Mouse (Mus musculus) cortical plate, adult 2 months (tissue): ENCODE measurements at regions not wholly inside any gene's neighbourhood (a gene's known extent, or its start where the extent isn't known, plus 50 kb on each side); places are given as distances from the start of the nearest gene placed in this dataset.

Experiments used
- H3K27ac ChIP-seq: fragments of 200-500 bp; 2 replicates; pipeline ENCODE4 v1.5.1; 2012; ENCODE audit warnings: low read length, control low read depth, inconsistent platforms; ENCODE audit not compliant: insufficient read depth
- H3K4me1 ChIP-seq: fragments of 200-500 bp; 2 replicates; pipeline ENCODE4 v1.6.1; 2011; ENCODE audit warnings: low read length; ENCODE audit not compliant: control insufficient read depth, insufficient read depth
- H3K4me3 ChIP-seq: fragments of 200-500 bp; 2 replicates; pipeline ENCODE4 v1.5.1; 2011; ENCODE audit warnings: mild to moderate bottlenecking, low read length, control low read depth; ENCODE audit not compliant: insufficient read depth
- CTCF ChIP-seq: fragments of 200-500 bp; IDR thresholded peaks from 2 replicates; pipeline ENCODE4 v1.5.1; 2011; ENCODE audit warnings: mild to moderate bottlenecking, control low read depth, low read length; ENCODE audit not compliant: insufficient read depth; ENCODE audit errors: extremely low read depth
- POLR2A ChIP-seq: fragments of 200-500 bp; IDR thresholded peaks from 2 replicates; pipeline ENCODE4 v1.6.1; 2011; ENCODE audit warnings: mild to moderate bottlenecking, low read length, control low read depth; ENCODE audit not compliant: insufficient read depth; ENCODE audit errors: extremely low read depth

DNA sequence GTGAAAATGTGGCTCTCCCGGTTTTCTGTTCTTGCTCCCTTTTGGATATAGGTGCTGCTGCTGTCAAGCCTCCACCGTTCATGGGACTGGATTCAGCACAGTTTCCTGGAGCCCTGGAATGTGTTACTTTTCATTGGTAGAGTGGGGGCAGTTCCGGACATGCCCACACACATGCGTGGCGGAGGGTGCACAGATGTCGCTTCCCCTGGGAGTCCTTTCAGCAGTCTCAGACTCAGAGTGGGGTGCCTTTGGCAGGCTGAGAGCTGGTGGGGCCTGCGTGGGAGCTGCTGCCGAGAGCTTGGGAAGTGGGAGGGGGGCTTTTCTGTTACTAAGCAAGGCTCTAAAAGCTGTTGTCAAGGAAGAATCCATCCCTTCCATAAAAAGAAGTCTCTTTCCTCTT lies 274.3 kb downstream of the Emp1 start:
- peaks cover 3% of the 10 kb centered on the region for H3K4me1 ChIP-seq
- H3K4me3 ChIP-seq, result no peak overlapping the region
- no peak overlapping the region for H3K27ac ChIP-seq
- TF ChIP-seq POLR2A (no peak), CTCF (no peak)

GRCm38 (mm10) chr6:135642711-135643110 lies 280.4 kb downstream of the Emp1 start:
- Histone ChIP-seq H3K4me3 (no peak overlapping the region), H3K27ac (peak overlapping the region; percentile 74), H3K4me1 (peaks cover 2% of the 10 kb centered on the region; the same call in 1 of the 2 replicates)
- TF ChIP-seq CTCF, result no peak
- no peak for TF ChIP-seq POLR2A

DNA sequence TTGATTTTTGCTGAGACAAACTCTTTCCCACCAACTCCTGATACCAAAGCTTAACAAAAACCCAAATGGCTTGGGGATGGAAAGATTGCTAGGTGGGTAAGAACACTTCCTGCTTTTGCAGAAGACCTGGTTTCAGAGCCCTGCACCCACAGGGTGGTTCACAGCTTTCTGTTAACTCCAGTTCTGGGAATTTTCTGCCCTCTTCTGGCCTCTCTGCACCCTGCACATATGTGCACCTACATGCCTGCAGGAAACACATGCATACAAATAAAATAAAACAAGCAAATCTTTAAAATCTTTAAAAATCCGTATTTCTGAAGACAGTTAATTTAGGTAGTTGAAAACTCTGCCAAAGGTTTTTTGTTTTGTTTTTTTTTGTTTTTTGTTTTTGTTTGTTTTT lies 283.8 kb downstream of the Emp1 start:
- TF ChIP-seq CTCF, result no peak
- no peak for TF ChIP-seq POLR2A
- H3K4me1 ChIP-seq, result peaks cover 2% of the 10 kb centered on the region; the same call in 1 of the 2 replicates
- no peak overlapping the region for H3K4me3 ChIP-seq
- H3K27ac ChIP-seq, result no peak overlapping the region

- no peak for TF ChIP-seq CTCF
- no peak for TF ChIP-seq POLR2A
- no peak overlapping the region for H3K27ac ChIP-seq
These were observed 290.7 kb downstream of the Emp1 start for GRCm38 (mm10) chr6:135653002-135653401.

DNA sequence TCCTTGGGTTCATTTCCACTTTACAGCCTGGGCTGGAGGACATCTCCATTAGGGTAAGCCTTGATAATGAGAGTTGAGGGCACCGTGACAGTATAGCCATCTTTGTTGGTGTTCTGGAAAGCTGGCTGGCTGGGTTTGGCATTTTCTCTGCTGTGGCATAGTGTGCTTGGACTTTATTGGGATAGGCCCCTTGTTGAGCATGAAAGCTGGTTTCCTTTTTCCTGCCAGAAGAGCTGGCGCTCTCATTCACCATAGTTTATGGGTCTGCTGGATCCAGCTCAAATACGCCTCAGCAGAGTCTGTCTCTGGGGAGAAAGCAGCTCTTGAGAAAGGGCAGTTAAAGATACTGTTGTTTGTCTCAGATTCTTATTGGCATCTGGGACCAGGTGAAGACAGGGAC lies 300.0 kb downstream of the Emp1 start:
- H3K27ac ChIP-seq, result 0 out of 2 replicates have a peak overlapping the region, but pooled peaks have one; percentile 3
- no peak overlapping the region for H3K4me3 ChIP-seq
- peaks cover 3% of the 10 kb centered on the region; the same call in 1 of the 2 replicates for H3K4me1 ChIP-seq
- TF ChIP-seq POLR2A (no peak), CTCF (no peak)

More at GRCm38 (mm10) chr6:135653002-135653401, 290.7 kb downstream of the Emp1 start:
- H3K4me3 ChIP-seq, result no peak overlapping the region
- H3K4me1 ChIP-seq, result no peaks in the 10 kb centered on the region

GRCm38 (mm10) chr6:135662801-135663537 lies 300.6 kb downstream of the Emp1 start:
- Histone ChIP-seq H3K4me3 (no peak overlapping the region), H3K4me1 (peaks cover 3% of the 10 kb centered on the region; the same call in 1 of the 2 replicates), H3K27ac (0 out of 2 replicates have a peak overlapping the region, but pooled peaks have one; percentile 3)
- TF ChIP-seq POLR2A, result no peak
- no peak for TF ChIP-seq CTCF
